In genomic region chr19:34662067-34662507, GRCm38 (mm10) we compare ENCODE assay signal across 8 mouse cellular contexts. TPM values are rescaled to one million over a fixed set of nuclear protein-coding genes. Genes with fewer than 3 reads are reported as not detected.
DNase-seq lines count a peak whose midpoint lies in the region; ATAC-seq and TF ChIP-seq lines count a peak whose summit lies in the region.

No protein-coding gene starts in this region.

- DNase-seq in R1 (ENCODE audit: low read depth, low spot score) = peak; percentile 92
- peak; percentile 34 for DNase-seq in cerebellum, adult 8-10 months
- DNase-seq in forelimb bud, embryonic 11.5 days (ENCODE audit: low read depth, low spot score) = peak; percentile 71
- DNase-seq in heart, postnatal 4 days = peak; percentile 77
- DNase-seq in layer of hippocampus, adult 2 months (ENCODE audit: low spot score in 2 of 2) = peak; percentile 39 to 54
- DNase-seq in ovary, postnatal 36 days (ENCODE audit: low spot score) = peak; percentile 52
- peak; percentile 27 to 48 for DNase-seq in urinary bladder, postnatal 36 days (ENCODE audit: low spot score in 2 of 2)

- peak overlapping the region; percentile 70 for H3K4me2 ChIP-seq in lung, embryonic 16.5 days (ENCODE audit: low read depth, low read length)

- 0 out of 2 replicates have a peak overlapping the region, but pooled peaks have one; percentile 57 for H3K27ac ChIP-seq in layer of hippocampus, adult 2 months
- H3K27ac ChIP-seq in lung, embryonic 16.5 days (ENCODE audit: low read length) = no peak overlapping the region

- peak; percentile 81 for TF ChIP-seq CTCF in layer of hippocampus, adult 2 months (conservative IDR thresholded peaks at IDR 0.05)

- H3K4me3 ChIP-seq in layer of hippocampus, adult 2 months = peak overlapping the region; percentile 51
- H3K4me3 ChIP-seq in lung, embryonic 16.5 days (ENCODE audit: low read length) = peak overlapping the region; percentile 49

- no peaks in the 10 kb centered on the region for H3K9me3 ChIP-seq in lung, embryonic 16.5 days (ENCODE audit: control insufficient read depth, low read length)

- peak; percentile 94 for ATAC-seq in lung, embryonic 16.5 days (ENCODE audit: low read depth)

- H3K9ac ChIP-seq in lung, embryonic 16.5 days (ENCODE audit: low read length) = no peak overlapping the region

- WGBS in lung, embryonic 16.5 days = 14% methylated on average over 13 of the region's 13 CpGs

- no peaks in the 10 kb centered on the region for H3K36me3 ChIP-seq in lung, embryonic 16.5 days (ENCODE audit: control insufficient read depth, insufficient read depth, low read length)

- no peaks in the 10 kb centered on the region for H3K27me3 ChIP-seq in lung, embryonic 16.5 days (ENCODE audit: control insufficient read depth, insufficient read depth, low read depth, low read length)

- H3K4me1 ChIP-seq in lung, embryonic 16.5 days (replicated peaks; ENCODE audit: control insufficient read depth, insufficient read depth, low read length) = no peaks in the 10 kb centered on the region

RNA-seq across cellular contexts. Expression of gene Ifit1, which starts 21.4 kb away (rescaled TPM):
- total RNA-seq in heart, postnatal 4 days (2021) = under 1 TPM; 0.17 to 0.25 TPM
- 1 to 10 TPM in 1 of 2 experiments, under 1 TPM in 1; 0.59 to 1.2 TPM for total RNA-seq in layer of hippocampus, adult 2 months (2021)
- polyA plus RNA-seq in lung, embryonic 16.5 days (2015; fragmentation: Nextera tagmentation; extraction: Ambion mirVana) = 0.46 and 0.75 TPM in 2 replicates

RNA-seq across cellular contexts. Expression of gene Ifit1bl2, which starts 21.5 kb away (rescaled TPM):
- under 1 TPM; 0.43 to 0.81 TPM for total RNA-seq in heart, postnatal 4 days (2021)
- total RNA-seq in layer of hippocampus, adult 2 months (2021) = under 1 TPM; 0.27 to 0.38 TPM
- polyA plus RNA-seq in lung, embryonic 16.5 days (2015; fragmentation: Nextera tagmentation; extraction: Ambion mirVana) = 0.10 and 0.11 TPM in 2 replicates

RNA-seq across cellular contexts. Expression of gene Ifit3b, which starts 54.3 kb away (rescaled TPM):
- total RNA-seq in heart, postnatal 4 days (2021) = under 1 TPM in 1 of 2 experiments, not detected in 1; 0.45 TPM
- total RNA-seq in layer of hippocampus, adult 2 months (2021) = 1 to 10 TPM; 1.0 to 1.7 TPM
- polyA plus RNA-seq in lung, embryonic 16.5 days (2015; fragmentation: Nextera tagmentation; extraction: Ambion mirVana) = 0.25 TPM in 1 of 2 replicates, not detected in the other

Comparison
In these comparisons a context has a peak if more than half of its experiments do, and no peak if none do; other contexts are left out.
1. DNase-seq: peak in every context shown above with its lines; median percentile 92 in R1; 77 in heart, postnatal 4 days; 71 in forelimb bud, embryonic 11.5 days; 52 in ovary, postnatal 36 days; 46 in layer of hippocampus, adult 2 months; 38 in urinary bladder, postnatal 36 days; 34 in cerebellum, adult 8-10 months.